Mouse (Mus musculus) neural tube, embryonic 13.5 days (tissue): ENCODE measurements around the gene Ptges3l. TPM values are rescaled to one million over a fixed set of nuclear protein-coding genes. Genes with fewer than 3 reads are reported as not detected.
"Not testable (repeated sequence)": the region's sequence is repeated elsewhere in the genome, so short reads cannot be mapped to it uniquely, and the experiment has no call there.

Experiments used
- ATAC-seq: fragments of 200-750 bp; cut with Nextera tagmentation; 2 replicates; pipeline ENCODE4 v1.8.0; 2017; ENCODE audit warnings: low read depth, mild to moderate bottlenecking, moderate TSS enrichment, moderate library complexity
- H3K27ac ChIP-seq: fragments of 300-500 bp; sonication (generic); replicated peaks from 2 replicates; pipeline ENCODE4 v1.5.1; 2015; ENCODE audit warnings: moderate library complexity, mild to moderate bottlenecking, inconsistent platforms
- H3K27me3 ChIP-seq: fragments of 300-500 bp; sonication (generic); 2 replicates; pipeline ENCODE4 v1.6.1; 2015; ENCODE audit warnings: mild to moderate bottlenecking, inconsistent platforms
- H3K36me3 ChIP-seq: fragments of 300-500 bp; sonication (generic); 2 replicates; pipeline ENCODE4 v1.6.1; 2015; ENCODE audit warnings: mild to moderate bottlenecking, inconsistent platforms
- H3K4me1 ChIP-seq: fragments of 300-500 bp; sonication (generic); replicated peaks from 2 replicates; pipeline ENCODE4 v1.6.1; 2015; ENCODE audit warnings: inconsistent platforms
- H3K4me2 ChIP-seq: fragments of 300-500 bp; sonication (generic); 2 replicates; pipeline ENCODE4 v1.6.1; 2015; ENCODE audit warnings: inconsistent platforms, mild to moderate bottlenecking, moderate library complexity
- H3K4me3 ChIP-seq: fragments of 300-500 bp; sonication (generic); 2 replicates; pipeline ENCODE4 v1.5.1; 2015; ENCODE audit warnings: mild to moderate bottlenecking, inconsistent platforms
- H3K9ac ChIP-seq: fragments of 300-500 bp; sonication (generic); 2 replicates; pipeline ENCODE4 v1.6.1; 2015; ENCODE audit warnings: moderate library complexity, mild to moderate bottlenecking, inconsistent platforms
- H3K9me3 ChIP-seq: fragments of 300-500 bp; sonication (generic); 2 replicates; pipeline ENCODE4 v1.6.1; 2016; ENCODE audit warnings: inconsistent platforms
- WGBS: fragments of 180-500 bp; shearing (Covaris S2); methylation state at CpG from one replicate; pipeline ENCODE4 v1.1.7; 2015; 5-methylcytosine and 5-hydroxymethylcytosine counted together
- polyA plus RNA-seq: library from polyadenylated mRNA; unstranded; fragments of >200 nt; fragmentation: Nextera tagmentation; extraction: Ambion mirVana; gene quantifications from 2 replicates; pipeline ENCODE4 v1.2.1, GENCODE M21; 2015

Gene Ptges3l
- polyA plus RNA-seq, 1 experiment from 2014 or later, result 3.3 TPM

DNA sequence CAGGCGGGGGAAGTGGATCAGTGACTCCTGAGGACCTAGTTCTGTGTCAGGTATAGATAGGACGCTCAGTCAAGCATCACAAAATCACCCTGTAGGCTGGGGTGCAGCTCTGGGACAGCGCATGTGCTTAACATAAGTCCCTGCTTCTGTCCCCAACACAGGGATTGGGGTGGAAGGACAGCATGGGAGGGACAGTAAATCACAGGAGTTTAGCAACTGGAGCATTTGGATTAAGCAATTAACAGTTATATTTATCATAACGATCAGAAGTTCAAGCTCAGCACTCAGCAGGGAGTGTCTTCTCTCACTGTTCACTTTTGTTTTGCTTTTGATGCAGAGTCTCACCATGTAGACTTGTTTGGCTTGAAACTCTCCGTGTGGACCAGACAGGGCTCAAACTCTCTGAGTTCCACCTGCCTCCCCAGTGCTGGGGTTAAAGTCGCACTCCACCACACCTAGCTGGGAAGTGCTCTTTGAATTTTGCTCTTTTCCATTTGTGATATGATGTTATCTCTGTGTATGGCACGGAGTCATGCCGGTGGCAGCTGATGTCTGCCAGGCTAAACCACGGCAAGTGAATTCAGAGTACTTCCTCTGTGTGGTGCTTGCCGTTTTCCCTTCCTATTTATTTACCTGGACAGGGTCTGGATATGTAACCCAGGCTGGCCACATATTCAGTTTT lies 27.1 kb upstream of the Ptges3l start:
- Histone ChIP-seq H3K27ac (no peak overlapping the region), H3K4me1 (no peaks in the 10 kb centered on the region), H3K27me3 (no peaks in the 10 kb centered on the region), H3K9me3 (no peaks in the 10 kb centered on the region), H3K9ac (no peak overlapping the region), H3K4me2 (no peak overlapping the region), H3K4me3 (no peak overlapping the region), H3K36me3 (peaks cover 9% of the 10 kb centered on the region)
- no peak for ATAC-seq
- 74% methylated on average over 10 of the region's 10 CpGs for WGBS

DNA sequence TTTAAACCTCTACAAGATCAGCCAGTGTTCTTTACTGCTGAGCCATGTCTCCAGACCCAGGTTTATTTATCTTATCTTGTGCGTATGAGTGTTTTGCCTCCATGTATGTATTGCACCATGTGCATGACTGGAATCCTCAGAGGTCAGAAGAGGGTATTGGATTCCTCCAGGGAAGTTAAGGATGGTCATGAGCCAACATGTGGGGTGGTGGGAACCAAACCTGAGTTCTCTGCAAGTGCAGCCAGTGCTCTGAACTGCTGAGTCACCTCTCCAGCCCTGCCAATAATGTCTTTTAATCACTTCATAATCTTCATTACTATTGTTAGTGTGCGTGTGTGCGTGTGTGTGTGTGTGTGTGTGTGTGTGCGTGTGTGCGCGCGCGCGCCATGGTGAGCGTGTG lies 26.4 kb upstream of the Ptges3l start:
- WGBS, result 96% methylated on average over 10 of the region's 10 CpGs

DNA sequence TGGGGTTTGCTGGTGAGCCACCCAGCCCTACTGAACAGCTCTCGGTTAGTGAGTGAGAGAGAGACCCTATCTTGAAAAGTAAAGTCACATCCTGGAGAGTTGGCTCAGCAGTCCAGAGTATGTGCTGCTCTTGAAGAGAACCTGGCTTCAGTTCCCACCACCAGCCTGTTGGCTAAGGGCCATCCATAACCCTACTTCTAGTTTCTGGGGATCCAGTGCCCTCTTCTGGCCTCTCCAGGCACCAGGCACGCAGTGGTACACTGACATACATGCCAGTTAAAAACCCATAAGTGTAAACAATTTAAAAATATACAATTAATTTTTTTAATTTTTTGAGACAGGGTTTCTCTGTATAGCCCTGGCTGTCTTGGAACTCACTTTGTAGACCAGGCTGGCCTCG lies 25.3 kb upstream of the Ptges3l start:
- Histone ChIP-seq H3K36me3 (peaks cover 12% of the 10 kb centered on the region), H3K4me3 (no peak overlapping the region), H3K27ac (no peak overlapping the region), H3K4me1 (no peaks in the 10 kb centered on the region), H3K9ac (no peak overlapping the region), H3K4me2 (no peak overlapping the region), H3K27me3 (no peaks in the 10 kb centered on the region), H3K9me3 (no peaks in the 10 kb centered on the region)
- WGBS, result 73% methylated on average over 3 of the region's 3 CpGs
- no peak for ATAC-seq

More for the DNA sequence above, 26.4 kb upstream of the Ptges3l start:
- Histone ChIP-seq H3K9me3 (no peaks in the 10 kb centered on the region), H3K27ac (no peak overlapping the region), H3K27me3 (no peaks in the 10 kb centered on the region), H3K4me1 (no peaks in the 10 kb centered on the region), H3K36me3 (peaks cover 6% of the 10 kb centered on the region), H3K9ac (no peak overlapping the region), H3K4me3 (no peak overlapping the region), H3K4me2 (no peak overlapping the region)
- ATAC-seq, result no peak

DNA sequence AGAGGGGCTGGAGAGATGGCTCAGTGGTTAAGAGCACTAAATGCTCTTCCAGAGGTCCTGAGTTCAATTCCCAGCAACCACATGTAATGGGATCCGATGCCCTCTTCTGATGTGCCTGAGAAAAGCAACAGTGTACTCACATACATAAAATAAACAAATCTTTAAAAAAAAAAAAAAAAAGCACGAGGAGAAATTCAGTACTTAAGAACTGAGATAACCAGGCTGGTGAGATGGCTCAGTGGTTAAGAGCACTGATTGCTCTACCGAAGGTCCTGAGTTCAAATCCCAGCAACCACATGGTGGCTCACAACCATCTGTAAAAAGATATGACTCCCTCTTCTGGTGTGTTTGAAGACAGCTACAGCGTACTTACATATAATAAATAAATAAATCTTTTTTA lies 24.5 kb upstream of the Ptges3l start:
- WGBS, result 91% methylated on average over 4 of the region's 4 CpGs

DNA sequence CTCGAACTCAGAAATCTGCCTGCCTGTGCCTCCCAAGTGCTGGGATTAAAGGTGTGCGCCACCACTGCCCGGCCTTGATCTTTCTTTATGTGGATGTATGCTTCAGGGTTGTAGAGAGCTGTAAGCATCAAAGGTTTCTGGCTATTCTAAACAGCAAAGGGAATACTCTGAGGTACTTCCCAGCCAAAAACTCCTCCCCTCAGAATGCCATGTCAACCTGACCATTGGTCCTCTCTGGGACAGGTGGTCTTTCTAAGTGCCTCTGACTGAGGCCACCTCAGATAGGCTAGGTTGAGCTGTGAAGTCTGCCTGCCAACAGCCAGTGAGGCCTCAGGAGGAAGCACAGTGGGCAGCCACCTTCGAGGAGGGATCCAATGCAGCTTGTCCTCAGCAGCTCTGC lies 23.8 kb upstream of the Ptges3l start:
- Histone ChIP-seq H3K4me3 (no peak overlapping the region), H3K9ac (no peak overlapping the region), H3K9me3 (no peaks in the 10 kb centered on the region), H3K27me3 (no peaks in the 10 kb centered on the region), H3K27ac (no peak overlapping the region), H3K4me1 (peaks cover 12% of the 10 kb centered on the region), H3K4me2 (peak overlapping the region; percentile 13), H3K36me3 (peaks cover 26% of the 10 kb centered on the region)
- WGBS, result 85% methylated on average over 4 of the region's 4 CpGs
- no peak for ATAC-seq

More for the DNA sequence above, 24.5 kb upstream of the Ptges3l start:
- H3K4me2 ChIP-seq, H3K4me1 ChIP-seq, H3K9me3 ChIP-seq, H3K27ac ChIP-seq, H3K27me3 ChIP-seq, H3K4me3 ChIP-seq, ATAC-seq, H3K9ac ChIP-seq: not testable (repeated sequence)
- H3K36me3 ChIP-seq, result peaks cover 19% of the 10 kb centered on the region

DNA sequence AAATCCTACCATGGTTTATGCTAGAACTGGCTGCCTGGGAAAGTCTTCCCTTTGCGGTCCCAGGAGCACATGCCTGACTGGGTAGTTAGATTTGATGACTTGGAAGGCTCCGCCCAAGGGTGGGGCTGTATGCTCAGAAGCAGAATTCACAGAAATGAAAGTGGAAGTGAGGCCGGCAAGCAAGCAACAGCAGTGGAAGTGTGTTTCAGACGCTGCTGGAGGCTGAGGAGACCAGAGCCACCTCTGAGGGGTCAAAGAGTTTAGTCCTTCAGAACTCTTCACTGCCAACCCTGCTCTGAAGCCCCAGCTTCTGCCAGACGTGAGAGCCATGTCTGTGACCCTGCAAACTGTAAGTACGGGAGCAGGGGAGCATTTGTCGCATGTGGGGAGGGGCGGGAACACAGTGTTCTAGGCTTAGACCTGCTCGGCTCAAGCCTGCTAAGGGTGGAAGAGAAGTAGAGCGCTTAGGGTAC lies 23.2 kb upstream of the Ptges3l start, which contains the start of gene Ifi35:
Gene Ifi35 (plus strand): TSS at position 134 of the 473 bp plus-strand sequence.
- 39% methylated on average over 10 of the region's 10 CpGs for WGBS
- Histone ChIP-seq H3K4me1 (peaks cover 18% of the 10 kb centered on the region), H3K9me3 (no peaks in the 10 kb centered on the region), H3K9ac (no peak within 1 kb of the TSS), H3K4me2 (peak within 1 kb of the TSS; percentile 13), H3K36me3 (peaks cover 32% of the 10 kb centered on the region), H3K4me3 (peak within 1 kb of the TSS; percentile 8), H3K27me3 (no peaks in the 10 kb centered on the region), H3K27ac (no peak within 1 kb of the TSS)
- ATAC-seq, result no peak

DNA sequence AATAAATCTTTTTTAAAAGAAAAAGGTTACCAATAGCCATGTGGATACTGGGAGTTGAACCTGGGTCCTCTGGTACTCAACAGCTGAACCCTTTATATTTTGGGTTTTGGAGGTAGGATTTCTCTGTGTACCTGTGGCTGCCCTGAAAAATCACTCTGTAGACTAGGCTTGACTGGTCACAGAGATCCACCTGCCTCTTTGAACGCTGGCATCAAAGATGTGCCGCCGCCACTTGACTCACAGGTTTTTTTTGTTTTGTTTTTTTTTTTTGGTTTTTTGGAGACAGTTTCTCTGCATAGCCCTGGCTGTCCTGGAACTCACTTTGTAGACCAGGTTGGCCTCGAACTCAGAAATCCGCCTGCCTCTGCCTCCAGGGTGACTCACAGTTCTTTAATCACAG lies 22.7 kb upstream of the Ptges3l start:
- WGBS, result 89% methylated on average over 5 of the region's 5 CpGs
- no peak for ATAC-seq

DNA sequence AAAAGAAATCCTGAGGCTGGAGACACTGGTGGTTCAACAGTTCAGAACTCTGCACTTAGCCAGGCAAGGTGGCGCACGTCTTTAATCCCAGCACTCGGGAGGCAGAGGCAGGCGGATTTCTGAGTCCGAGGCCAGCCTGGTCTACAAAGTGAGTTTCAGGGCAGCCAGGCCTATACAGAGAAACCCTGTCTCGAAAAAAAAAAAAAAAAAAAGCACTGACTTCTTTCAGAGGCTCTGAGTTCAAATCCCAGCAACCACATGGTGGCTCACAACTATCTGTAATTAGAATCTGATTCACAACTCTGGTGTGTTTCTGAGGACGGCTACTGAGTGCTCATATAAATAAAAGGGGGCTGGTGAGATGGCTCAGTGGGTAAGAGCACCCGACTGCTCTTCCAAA lies 21.7 kb upstream of the Ptges3l start:
- ATAC-seq, H3K9ac ChIP-seq, H3K4me3 ChIP-seq, H3K27me3 ChIP-seq, H3K27ac ChIP-seq, H3K4me2 ChIP-seq, H3K9me3 ChIP-seq: not testable (repeated sequence)
- Histone ChIP-seq H3K36me3 (peaks cover 33% of the 10 kb centered on the region), H3K4me1 (peaks cover 22% of the 10 kb centered on the region)
- 89% methylated on average over 7 of the region's 8 CpGs for WGBS

More for the DNA sequence above, 22.7 kb upstream of the Ptges3l start:
- Histone ChIP-seq H3K27me3 (no peaks in the 10 kb centered on the region), H3K4me1 (peaks cover 22% of the 10 kb centered on the region), H3K4me3 (no peak overlapping the region), H3K27ac (no peak overlapping the region), H3K9me3 (no peaks in the 10 kb centered on the region), H3K4me2 (no peak overlapping the region), H3K36me3 (peaks cover 33% of the 10 kb centered on the region), H3K9ac (no peak overlapping the region)

DNA sequence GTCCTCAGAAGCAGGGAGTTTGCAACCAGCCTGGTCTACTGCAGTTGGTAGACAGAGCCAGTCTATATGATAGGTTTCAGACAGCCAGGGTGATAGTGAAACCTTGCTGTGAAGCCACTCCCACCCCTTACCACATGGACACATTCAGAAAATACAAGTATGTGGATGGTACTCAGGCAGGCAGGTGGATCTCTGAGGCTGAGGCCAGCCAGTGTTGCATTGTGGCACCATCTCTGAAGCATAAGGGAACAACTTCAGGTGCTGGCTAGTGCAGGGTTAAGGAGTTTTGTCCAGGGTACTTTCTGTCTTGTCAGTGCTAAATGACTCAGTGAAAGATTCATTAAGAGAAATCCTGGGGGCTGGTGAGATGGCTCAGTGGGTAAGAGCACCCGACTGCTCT lies 21.2 kb upstream of the Ptges3l start:
- ATAC-seq, result no peak
- H3K27ac ChIP-seq, result no peak overlapping the region
- peaks cover 33% of the 10 kb centered on the region for H3K36me3 ChIP-seq
- H3K4me2 ChIP-seq, result no peak overlapping the region
- H3K4me3 ChIP-seq, result no peak overlapping the region
- peaks cover 22% of the 10 kb centered on the region for H3K4me1 ChIP-seq
- H3K9me3 ChIP-seq, result no peaks in the 10 kb centered on the region
- WGBS, result 79% methylated on average over 1 of the region's 1 CpGs
- no peaks in the 10 kb centered on the region for H3K27me3 ChIP-seq
- no peak overlapping the region for H3K9ac ChIP-seq

DNA sequence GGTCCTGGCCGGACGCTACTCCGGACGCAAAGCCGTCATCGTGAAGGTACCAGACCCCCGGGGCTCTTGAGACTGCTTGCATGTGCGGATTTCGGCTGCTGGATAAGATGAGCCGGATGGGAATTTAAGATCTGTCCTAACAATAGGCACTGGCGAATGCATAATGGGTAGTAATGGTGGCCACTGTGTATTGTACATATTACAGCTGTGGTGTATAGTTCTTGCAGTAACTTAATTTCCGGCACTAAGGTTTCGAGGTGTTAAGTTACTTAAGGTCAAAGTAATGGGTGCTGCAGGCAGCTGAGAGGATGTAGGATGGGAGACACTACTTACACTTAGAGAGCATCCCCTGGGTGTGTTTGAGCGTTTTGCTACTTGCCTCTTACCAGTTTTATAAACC lies 17.6 kb upstream of the Ptges3l start:
- peak overlapping the region; percentile 95 for H3K9ac ChIP-seq
- H3K27ac ChIP-seq, result peak overlapping the region; percentile 93
- peaks cover 22% of the 10 kb centered on the region for H3K4me1 ChIP-seq
- WGBS, result 2% methylated on average over 14 of the region's 14 CpGs
- H3K4me3 ChIP-seq, result peak overlapping the region; percentile 84
- peak; percentile 13 for ATAC-seq
- peak overlapping the region; percentile 90 for H3K4me2 ChIP-seq
- no peaks in the 10 kb centered on the region for H3K9me3 ChIP-seq
- H3K27me3 ChIP-seq, result no peaks in the 10 kb centered on the region
- peaks cover 33% of the 10 kb centered on the region for H3K36me3 ChIP-seq

DNA sequence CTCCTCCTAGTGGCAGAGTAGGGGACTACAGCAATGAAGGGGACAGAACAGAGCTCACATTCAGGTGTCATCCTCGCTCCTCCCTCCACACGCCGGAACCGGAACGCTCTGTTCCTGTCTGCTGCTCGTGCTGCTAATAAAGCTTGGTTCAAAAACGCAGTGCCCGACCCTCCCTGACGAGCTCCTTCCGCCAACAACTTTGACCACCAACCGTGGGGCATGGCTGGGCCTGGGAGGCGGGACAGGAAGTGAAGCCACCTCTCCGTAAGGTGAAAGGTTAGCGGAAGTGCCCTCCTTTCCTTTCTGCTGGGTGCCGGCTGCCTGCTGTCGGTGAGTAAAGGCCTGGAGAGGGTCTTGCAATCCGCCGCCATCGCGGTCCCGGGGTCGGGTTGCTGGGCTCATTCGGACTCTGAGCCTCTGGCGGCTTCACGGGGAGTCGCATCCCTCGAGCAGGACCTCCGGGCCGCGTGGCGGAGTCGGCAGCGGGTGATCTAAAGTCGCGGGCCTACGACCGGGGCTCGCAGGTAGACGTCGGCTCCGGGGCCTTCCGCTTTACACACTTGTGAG lies 17.1 kb upstream of the Ptges3l start, which contains the start of gene Rpl27:
Gene Rpl27 (plus strand): TSS at position 172 of the 567 bp plus-strand sequence.
- WGBS, result under 1% methylated on average over 42 of the region's 42 CpGs
- Histone ChIP-seq H3K4me1 (peaks cover 22% of the 10 kb centered on the region), H3K4me3 (peak within 1 kb of the TSS; percentile 84), H3K36me3 (peaks cover 33% of the 10 kb centered on the region), H3K27me3 (no peaks in the 10 kb centered on the region), H3K4me2 (peak within 1 kb of the TSS; percentile 90), H3K9me3 (no peaks in the 10 kb centered on the region), H3K9ac (peak within 1 kb of the TSS; percentile 95), H3K27ac (peak within 1 kb of the TSS; percentile 93)
- peak; percentile 99 for ATAC-seq

DNA sequence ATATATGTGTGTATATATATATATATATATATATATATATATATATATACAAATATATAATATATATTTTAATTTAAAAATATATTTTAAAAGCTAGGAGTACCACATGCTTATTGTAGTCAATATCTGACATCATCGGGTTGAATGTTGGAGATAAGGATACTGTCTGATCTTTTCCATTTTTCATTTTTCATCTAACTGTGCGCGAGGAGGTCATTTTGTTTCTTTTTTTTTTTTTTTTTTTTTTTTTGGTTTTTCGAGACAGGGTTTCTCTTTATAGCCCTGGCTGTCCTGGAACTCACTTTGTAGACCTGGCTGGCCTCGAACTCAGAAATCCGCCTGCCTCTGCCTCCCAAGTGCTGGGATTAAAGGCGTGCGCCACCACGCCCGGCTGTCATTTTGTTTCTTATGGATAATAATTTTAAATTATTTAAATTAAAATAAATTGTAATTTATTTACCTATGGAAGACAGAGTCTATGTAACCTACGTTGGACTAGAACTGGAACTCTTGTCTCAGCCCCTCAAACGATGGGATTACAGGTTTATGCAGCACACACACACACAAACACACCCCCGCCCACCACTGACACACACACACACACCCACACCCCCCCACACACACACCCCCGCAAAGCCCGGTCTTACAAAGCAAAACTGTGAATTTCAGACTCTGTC lies 16.5 kb upstream of the Ptges3l start:
- not testable (repeated sequence) for ATAC-seq, H3K27me3 ChIP-seq, H3K9ac ChIP-seq, H3K9me3 ChIP-seq, H3K27ac ChIP-seq
- whole genome bisulfite sequencing, result 40% methylated on average over 15 of the region's 15 CpGs
- peak overlapping the region; percentile 84 for H3K4me3 ChIP-seq
- peaks cover 29% of the 10 kb centered on the region for H3K36me3 ChIP-seq
- peak overlapping the region; percentile 45 for H3K4me2 ChIP-seq
- peaks cover 22% of the 10 kb centered on the region for H3K4me1 ChIP-seq
